Mouse (Mus musculus): ENCODE measurements around the gene Vav1. TPM values are rescaled to one million over a fixed set of nuclear protein-coding genes. Genes with fewer than 3 reads are reported as not detected.
A peak's percentile ranks its signal among the peaks of the same experiment; 100 is the strongest.

Vav1 gene
- polyA plus RNA-seq, 1 experiment from 2014 or later, result 2.0 TPM

DNA sequence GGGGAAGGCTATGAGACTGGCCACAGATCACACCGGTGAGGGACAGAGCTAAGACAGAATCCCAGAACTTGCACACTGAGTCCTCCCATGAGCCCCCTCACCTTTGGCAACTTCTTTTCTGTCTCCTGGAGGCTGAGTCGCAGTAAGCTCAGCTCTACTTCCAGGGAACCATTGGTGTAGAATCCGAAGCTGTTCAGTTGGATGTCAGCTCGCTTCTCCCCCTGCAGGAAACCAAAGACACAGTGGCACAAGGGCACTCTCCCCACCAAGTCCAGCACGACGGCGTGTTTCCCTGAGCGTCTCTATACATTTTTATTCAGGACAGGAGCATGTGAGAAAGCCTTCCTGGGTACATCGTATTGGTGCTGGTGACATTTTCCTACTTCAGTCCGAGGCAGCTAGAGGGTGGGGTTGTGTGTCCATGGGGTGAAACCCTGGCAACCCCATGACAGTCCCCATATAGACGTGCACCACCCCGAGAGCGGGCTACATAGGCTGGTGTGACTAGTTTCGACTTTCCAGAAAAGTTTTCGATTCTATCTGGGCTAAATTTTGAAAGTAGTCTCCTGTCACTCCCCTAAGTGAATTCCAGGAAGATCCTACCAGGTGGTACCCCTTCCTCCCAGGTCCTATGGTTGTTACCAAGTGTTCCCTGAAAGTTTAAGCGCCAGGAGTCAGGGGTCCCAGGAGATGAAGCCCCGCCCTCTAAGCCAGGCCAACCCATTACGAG, 32.1 kb upstream of the Vav1 start:
- Histone ChIP-seq H3K4me3 (peak overlapping the region; percentile 54), H3K4me2 (replicated peaks) (peak overlapping the region; percentile 79), H3K4me1 (peaks cover 31% of the 10 kb centered on the region), H3K27ac (peak overlapping the region; percentile 91), H3K27me3 (no peaks in the 10 kb centered on the region), H3K9ac (peak overlapping the region; percentile 73), H3K9me3 (replicated peaks) (no peaks in the 10 kb centered on the region), H3K36me3 (peaks cover 24% of the 10 kb centered on the region)
- WGBS, result 5% methylated on average over 18 of the region's 18 CpGs
- peak; percentile 4 for ATAC-seq (ENCODE audit: low FRiP score)

DNA sequence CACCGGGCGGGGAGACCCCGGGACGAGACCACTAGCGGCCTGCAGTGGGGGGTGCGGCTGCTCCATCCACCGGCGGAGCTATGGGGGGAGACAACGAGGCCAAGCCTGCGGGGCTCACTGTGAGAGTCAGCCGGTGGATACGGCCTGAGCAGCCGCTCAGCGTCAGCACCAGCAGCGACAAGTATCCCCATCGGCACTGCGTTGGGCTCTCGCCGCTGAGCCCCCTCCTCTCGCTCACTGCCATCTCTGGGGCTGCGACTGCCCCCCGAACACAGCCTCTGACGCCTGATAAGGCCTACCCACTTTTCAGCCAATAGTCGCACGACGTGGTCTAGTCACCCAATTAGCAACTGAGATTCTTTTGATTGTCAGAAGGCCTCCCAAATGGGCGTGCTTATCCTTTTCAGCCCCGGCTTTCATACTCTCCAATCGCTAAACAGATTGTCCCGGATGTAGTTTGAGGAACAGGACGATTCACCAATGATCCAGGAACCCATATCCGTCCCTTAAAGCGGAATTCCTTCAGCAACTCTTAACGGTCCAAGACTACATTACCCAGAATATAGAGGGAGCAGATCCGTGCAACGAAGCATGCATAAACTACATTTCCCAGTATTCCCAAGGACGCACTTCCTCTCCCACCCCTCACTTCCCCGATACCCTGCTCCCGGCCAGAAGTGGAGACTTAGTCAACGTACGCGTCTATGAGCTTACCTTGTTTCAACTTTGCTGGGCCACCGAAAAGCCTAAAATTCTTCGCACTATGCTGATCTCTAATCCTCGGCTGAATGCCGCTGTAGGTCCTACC, 31.3 kb upstream of the Vav1 start:
- ATAC-seq (ENCODE audit: low FRiP score), result peak; percentile 94
- under 1% methylated on average over 46 of the region's 46 CpGs for WGBS
- H3K36me3 ChIP-seq, result peaks cover 17% of the 10 kb centered on the region
- peaks cover 31% of the 10 kb centered on the region for H3K4me1 ChIP-seq
- peak overlapping the region; percentile 91 for H3K27ac ChIP-seq
- H3K27me3 ChIP-seq, result no peaks in the 10 kb centered on the region
- H3K4me3 ChIP-seq, result peak overlapping the region; percentile 54
- H3K4me2 ChIP-seq (replicated peaks), result peak overlapping the region; percentile 79
- H3K9ac ChIP-seq, result peak overlapping the region; percentile 73
- no peaks in the 10 kb centered on the region for H3K9me3 ChIP-seq (replicated peaks)

DNA sequence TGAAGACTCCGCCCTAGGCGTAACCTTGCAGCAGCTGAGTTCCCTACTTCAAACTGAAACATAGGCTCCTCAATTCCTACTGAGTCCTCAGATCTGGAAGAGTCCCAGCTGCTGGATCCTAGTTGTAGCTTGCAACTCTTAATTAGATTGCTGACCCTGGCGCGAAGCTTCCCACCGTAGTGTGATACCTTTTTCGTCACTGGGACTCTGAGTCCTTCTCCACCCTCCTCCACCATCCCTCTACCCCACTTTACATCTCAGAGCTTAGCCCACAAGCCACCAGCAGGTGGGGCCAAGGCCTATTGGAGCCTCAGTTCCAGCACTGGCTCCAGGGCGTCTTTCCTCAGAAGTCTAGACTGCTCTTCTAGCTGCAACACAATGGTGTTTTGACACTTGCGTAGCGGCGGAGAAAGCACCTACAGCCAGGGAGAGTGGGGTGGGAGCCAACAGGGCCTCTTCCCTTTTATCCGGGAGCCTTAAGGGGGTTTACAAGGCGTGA, 30.6 kb upstream of the Vav1 start, which contains the start of gene Gpr108:
TSS of gene Gpr108 (minus strand) at position 246 of the 499 bp plus-strand sequence.
- peak; percentile 62 for ATAC-seq (ENCODE audit: low FRiP score)
- H3K4me3 ChIP-seq, result peak within 1 kb of the TSS; percentile 54
- WGBS, result under 1% methylated on average over 12 of the region's 12 CpGs

DNA sequence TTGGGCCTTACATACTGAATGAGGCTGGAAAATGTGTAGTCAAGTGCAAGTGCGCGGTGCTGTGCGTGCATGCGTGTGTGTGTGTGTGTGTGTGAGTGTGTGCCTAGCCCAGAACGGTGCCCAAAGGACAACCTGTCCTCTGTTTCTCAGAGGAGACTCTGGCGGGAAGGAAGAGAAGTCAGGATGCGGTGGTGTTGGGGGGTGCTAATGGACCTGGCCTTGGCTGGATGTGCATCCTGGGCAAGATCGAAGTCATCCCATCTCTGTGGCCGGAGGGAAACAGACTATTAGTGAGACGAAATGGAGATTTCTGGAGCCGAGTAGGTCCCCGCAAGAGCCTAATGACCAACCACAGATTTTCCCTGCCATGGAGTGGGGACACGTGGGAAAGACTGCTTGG, 30.1 kb upstream of the Vav1 start:
- Histone ChIP-seq H3K9ac (peak overlapping the region; percentile 70), H3K9me3 (replicated peaks) (no peaks in the 10 kb centered on the region), H3K27ac (peak overlapping the region; percentile 86), H3K36me3 (peaks cover 10% of the 10 kb centered on the region; the same call in 1 of the 2 replicates), H3K4me2 (replicated peaks) (peak overlapping the region; percentile 59), H3K27me3 (no peaks in the 10 kb centered on the region), H3K4me1 (peaks cover 31% of the 10 kb centered on the region), H3K4me3 (peak overlapping the region; percentile 54)
- no peak for ATAC-seq (ENCODE audit: low FRiP score)
- WGBS, result 11% methylated on average over 13 of the region's 13 CpGs

More for the DNA sequence above, 30.6 kb upstream of the Vav1 start, which contains the start of gene Gpr108:
- H3K4me1 ChIP-seq, result peaks cover 31% of the 10 kb centered on the region
- H3K9me3 ChIP-seq (replicated peaks), result no peaks in the 10 kb centered on the region
- H3K27me3 ChIP-seq, result no peaks in the 10 kb centered on the region
- H3K36me3 ChIP-seq, result peaks cover 11% of the 10 kb centered on the region; the same call in 1 of the 2 replicates
- H3K27ac ChIP-seq, result peak within 1 kb of the TSS; percentile 91
- H3K9ac ChIP-seq, result peak within 1 kb of the TSS; percentile 73
- H3K4me2 ChIP-seq (replicated peaks), result peak within 1 kb of the TSS; percentile 79

DNA sequence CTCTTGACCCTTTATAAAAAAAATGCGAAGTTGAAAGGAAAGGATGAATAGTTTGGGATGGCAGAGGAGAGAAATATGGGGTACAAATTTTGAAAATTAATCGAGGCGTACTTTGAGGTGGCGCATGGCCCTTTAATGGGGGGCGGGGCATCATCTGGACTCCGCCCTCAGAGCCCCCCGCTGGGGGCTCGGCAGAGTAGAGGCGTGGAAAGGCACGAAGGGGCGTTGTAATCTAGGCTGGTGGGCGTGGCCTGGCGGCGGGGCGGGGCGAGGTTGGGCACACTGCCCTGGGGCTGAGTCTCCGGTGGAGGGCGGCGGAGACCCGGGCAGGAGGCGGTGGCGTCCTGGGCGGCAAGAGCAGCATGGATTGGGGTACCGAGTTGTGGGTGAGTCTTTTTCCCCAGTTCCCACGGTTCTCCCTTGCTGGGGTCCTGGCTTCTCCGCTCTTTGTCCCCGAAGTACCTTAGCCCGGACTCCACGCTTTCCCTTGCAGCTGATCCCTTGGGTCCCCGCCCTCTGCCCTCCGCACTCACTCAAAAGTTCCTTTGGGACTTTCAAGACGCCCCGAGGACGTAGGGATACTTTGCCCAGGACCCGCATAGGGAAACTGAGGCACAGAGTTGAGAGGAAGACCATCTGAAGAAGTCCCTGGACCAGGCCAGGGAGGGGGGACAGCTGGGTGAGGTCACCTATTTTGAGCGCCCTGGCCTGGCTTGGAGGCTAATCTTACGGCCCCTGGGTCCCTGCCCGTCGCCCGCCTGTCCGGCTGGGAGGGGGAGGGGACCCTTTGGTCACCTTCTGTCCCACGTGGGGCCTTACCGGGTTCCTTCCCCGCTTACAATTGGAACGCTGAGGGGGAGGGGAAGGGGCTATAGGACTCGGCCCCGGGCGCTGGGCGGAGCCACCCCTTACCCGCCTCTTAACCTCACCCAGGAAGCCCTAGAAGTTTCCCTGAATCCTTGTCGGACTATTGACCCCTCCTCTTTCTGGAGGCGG, 29.4 kb upstream of the Vav1 start, which contains the start of gene Trip10:
TSS of gene Trip10 (plus strand) at position 270 of the 996 bp plus-strand sequence.
- Histone ChIP-seq H3K27me3 (no peaks in the 10 kb centered on the region), H3K4me2 (replicated peaks) (peak within 1 kb of the TSS; percentile 59), H3K4me1 (peaks cover 31% of the 10 kb centered on the region), H3K27ac (peak within 1 kb of the TSS; percentile 86), H3K9me3 (replicated peaks) (no peaks in the 10 kb centered on the region), H3K4me3 (peak within 1 kb of the TSS; percentile 54), H3K36me3 (peaks cover 14% of the 10 kb centered on the region), H3K9ac (peak within 1 kb of the TSS; percentile 70)
- ATAC-seq (ENCODE audit: low FRiP score), result peak; percentile 1
- WGBS, result under 1% methylated on average over 52 of the region's 52 CpGs

DNA sequence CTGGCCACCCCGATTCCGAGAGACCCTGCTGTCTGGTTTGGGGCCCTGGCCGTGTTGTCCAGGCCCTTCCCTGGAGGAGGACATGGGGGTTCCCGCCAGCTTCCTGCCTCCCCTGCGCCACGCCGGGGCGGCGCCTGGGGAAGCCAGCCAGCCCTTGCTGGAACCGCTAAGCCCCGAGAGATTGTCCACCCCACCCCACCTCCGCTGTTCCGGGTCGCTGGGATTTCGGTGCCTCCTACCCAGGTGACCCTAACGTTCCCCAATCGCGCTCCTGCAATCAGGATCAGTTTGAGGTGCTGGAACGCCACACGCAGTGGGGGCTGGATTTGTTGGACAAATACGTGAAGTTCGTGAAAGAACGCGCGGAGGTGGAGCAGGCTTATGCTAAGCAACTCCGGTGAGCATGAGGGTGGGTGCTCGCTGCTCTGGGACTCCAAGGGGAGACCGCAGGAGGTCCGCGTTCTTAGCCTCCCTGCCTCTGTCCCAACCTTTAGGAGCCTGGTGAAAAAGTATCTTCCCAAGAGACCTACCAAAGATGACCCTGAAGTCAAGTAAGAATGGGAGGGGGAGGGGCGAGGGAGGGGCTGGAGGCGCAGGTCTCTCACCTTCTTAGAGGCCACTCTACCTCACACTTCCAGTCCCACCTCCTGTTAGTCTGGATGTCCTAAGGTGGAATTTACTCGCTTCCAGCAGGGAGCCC, 28.3 kb upstream of the Vav1 start:
- peak overlapping the region; percentile 54 for H3K4me3 ChIP-seq
- 3% methylated on average over 32 of the region's 33 CpGs for WGBS
- no peak for ATAC-seq (ENCODE audit: low FRiP score)
- no peak overlapping the region for H3K27ac ChIP-seq
- no peaks in the 10 kb centered on the region for H3K9me3 ChIP-seq (replicated peaks)
- peak overlapping the region; percentile 70 for H3K9ac ChIP-seq
- peaks cover 19% of the 10 kb centered on the region for H3K36me3 ChIP-seq
- peaks cover 31% of the 10 kb centered on the region for H3K4me1 ChIP-seq
- no peaks in the 10 kb centered on the region for H3K27me3 ChIP-seq
- H3K4me2 ChIP-seq (replicated peaks), result peak overlapping the region; percentile 59

DNA sequence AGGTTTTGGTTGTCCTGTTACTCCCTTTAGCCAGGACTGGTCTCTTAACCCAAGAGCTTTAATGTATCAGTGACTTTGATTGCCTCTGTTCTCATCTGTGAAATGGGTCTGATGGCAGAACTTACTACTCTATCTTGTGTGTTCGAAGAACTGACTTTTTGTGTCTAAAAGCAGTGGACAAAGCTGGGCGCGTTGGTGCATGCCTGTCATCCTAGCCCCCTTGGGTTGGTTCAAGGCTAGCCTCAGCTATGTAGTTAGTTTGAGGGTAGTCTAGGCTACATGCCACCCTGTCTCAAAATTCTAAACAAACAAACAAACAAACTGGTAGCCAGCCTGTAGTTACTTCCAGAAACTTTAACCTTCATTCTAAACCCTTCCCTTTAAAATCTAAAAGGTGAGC, 27.5 kb upstream of the Vav1 start:
- peaks cover 20% of the 10 kb centered on the region for H3K36me3 ChIP-seq
- no peak for ATAC-seq (ENCODE audit: low FRiP score)
- H3K27me3 ChIP-seq, result no peaks in the 10 kb centered on the region
- no peak overlapping the region for H3K9ac ChIP-seq
- WGBS, result 93% methylated on average over 3 of the region's 3 CpGs
- peaks cover 25% of the 10 kb centered on the region for H3K4me1 ChIP-seq
- H3K4me2 ChIP-seq (replicated peaks), result no peak overlapping the region
- no peak overlapping the region for H3K4me3 ChIP-seq
- H3K9me3 ChIP-seq (replicated peaks), result no peaks in the 10 kb centered on the region
- H3K27ac ChIP-seq, result no peak overlapping the region

DNA sequence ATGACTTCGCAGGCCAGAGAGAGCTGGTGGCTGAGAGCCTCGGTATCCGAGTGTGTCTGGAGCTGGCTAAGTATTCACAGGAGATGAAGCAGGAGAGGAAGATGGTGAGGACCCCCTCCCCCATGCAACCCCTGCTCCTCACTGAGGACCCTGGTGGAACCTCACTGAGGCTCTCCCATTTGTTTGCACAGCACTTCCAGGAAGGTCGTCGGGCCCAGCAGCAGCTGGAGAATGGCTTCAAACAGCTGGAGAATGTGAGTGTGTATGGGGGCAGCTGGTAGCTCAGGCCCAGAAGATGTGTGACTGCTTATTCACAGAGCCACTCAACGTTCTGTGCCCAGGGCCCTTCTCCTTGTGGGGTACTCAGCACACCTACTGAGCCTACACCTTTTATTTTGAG, 25.6 kb upstream of the Vav1 start:
- H3K27ac ChIP-seq, result no peak overlapping the region
- H3K4me2 ChIP-seq (replicated peaks), result no peak overlapping the region
- H3K9ac ChIP-seq, result no peak overlapping the region
- no peaks in the 10 kb centered on the region for H3K27me3 ChIP-seq
- no peaks in the 10 kb centered on the region for H3K9me3 ChIP-seq (replicated peaks)
- no peak for ATAC-seq (ENCODE audit: low FRiP score)
- peaks cover 19% of the 10 kb centered on the region for H3K4me1 ChIP-seq
- peaks cover 31% of the 10 kb centered on the region for H3K36me3 ChIP-seq
- no peak overlapping the region for H3K4me3 ChIP-seq
- WGBS, result 76% methylated on average over 6 of the region's 6 CpGs

DNA sequence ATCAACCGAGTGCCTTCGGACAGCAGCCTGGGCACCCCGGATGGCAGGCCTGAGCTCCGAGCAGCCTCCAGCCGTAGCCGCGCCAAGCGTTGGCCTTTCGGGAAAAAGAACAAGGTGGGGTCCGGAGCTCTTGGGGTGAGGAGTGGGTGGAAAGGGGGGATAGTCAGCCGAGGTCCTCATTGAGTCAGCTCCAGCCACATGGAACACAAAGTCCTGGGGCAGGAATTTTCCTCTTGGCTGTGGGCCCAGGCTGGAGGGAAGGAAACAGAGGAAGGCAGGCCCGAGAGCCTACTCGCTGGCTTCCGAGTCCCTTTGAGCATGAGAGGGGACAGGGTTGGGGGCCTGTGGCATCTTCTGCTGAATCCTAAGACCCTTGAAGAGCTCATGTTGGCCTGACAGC, 23.5 kb upstream of the Vav1 start:
- no peak overlapping the region for H3K4me2 ChIP-seq (replicated peaks)

DNA sequence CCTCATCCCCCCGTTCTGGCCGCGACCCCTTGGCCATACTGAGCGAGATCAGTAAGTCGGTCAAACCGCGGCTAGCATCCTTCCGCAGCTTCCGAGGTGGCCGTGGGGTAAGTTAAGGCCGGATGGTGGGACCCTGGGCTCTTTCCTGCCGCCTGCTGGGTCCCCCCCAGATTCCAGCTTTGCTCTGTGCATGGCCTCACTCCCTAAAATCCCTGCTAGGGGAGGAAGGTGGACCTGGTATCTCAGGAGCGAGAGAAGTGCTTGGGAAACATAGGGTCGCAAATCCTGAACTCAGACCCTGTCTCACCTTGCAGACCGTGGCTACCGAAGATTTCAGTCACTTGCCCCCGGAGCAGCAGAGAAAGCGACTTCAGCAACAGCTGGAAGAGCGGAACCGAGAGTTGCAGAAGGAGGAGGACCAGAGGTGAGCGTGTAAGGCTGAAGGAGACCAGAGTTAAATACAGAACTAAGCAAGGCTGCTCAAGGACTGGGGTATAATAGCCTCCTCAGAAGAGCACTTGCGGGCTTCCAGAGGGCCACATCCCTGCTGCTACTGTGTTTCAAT, 21.9 kb upstream of the Vav1 start:
- Histone ChIP-seq H3K4me2 (replicated peaks) (no peak overlapping the region), H3K4me3 (no peak overlapping the region), H3K27ac (no peak overlapping the region), H3K36me3 (peaks cover 54% of the 10 kb centered on the region), H3K27me3 (no peaks in the 10 kb centered on the region), H3K4me1 (no peaks in the 10 kb centered on the region), H3K9ac (no peak overlapping the region), H3K9me3 (replicated peaks) (no peaks in the 10 kb centered on the region)
- WGBS, result 95% methylated on average over 22 of the region's 22 CpGs
- ATAC-seq (ENCODE audit: low FRiP score), result no peak

More for the DNA sequence above, 23.5 kb upstream of the Vav1 start:
- WGBS, result 93% methylated on average over 14 of the region's 14 CpGs
- peaks cover 6% of the 10 kb centered on the region; the same call in 1 of the 2 replicates for H3K4me1 ChIP-seq
- H3K4me3 ChIP-seq, result no peak overlapping the region
- H3K27me3 ChIP-seq, result no peaks in the 10 kb centered on the region
- ATAC-seq (ENCODE audit: low FRiP score), result no peak
- no peaks in the 10 kb centered on the region for H3K9me3 ChIP-seq (replicated peaks)
- peaks cover 41% of the 10 kb centered on the region for H3K36me3 ChIP-seq
- H3K9ac ChIP-seq, result no peak overlapping the region
- no peak overlapping the region for H3K27ac ChIP-seq

DNA sequence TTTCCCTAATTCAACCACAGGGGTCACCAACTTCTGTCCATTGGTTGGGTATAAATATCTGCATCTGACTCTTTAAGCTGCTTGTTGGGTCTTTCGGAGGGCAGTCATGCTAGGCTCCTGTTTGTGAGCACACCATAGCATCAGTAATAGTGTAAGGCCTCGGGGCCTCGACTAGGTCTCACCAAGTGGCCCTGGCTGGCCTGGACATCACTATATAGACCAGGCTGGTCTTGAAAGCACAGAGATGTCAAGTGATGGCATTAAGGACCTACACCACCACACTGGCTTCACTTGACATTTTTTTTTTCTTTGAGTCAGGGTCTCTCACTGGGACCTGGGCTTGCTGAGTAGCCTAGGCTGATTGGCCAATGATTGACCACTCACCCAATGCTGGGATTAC, 20.7 kb upstream of the Vav1 start:
- WGBS, result 93% methylated on average over 3 of the region's 3 CpGs
- H3K4me2 ChIP-seq (replicated peaks), result no peak overlapping the region
- H3K27me3 ChIP-seq, result no peaks in the 10 kb centered on the region
- no peak overlapping the region for H3K27ac ChIP-seq
- H3K36me3 ChIP-seq, result peaks cover 66% of the 10 kb centered on the region
- H3K9ac ChIP-seq, result no peak overlapping the region
- H3K4me3 ChIP-seq, result no peak overlapping the region
- no peak for ATAC-seq (ENCODE audit: low FRiP score)
- no peaks in the 10 kb centered on the region for H3K9me3 ChIP-seq (replicated peaks)
- no peaks in the 10 kb centered on the region for H3K4me1 ChIP-seq
